Comparison of ENCODE assay signal across 9 mouse cellular contexts in genomic region chr10:80665459-80665858, GRCm38 (mm10). TPM values are rescaled to one million over a fixed set of nuclear protein-coding genes. Genes with fewer than 3 reads are reported as not detected.
DNase-seq lines count a peak whose midpoint lies in the region; ATAC-seq and TF ChIP-seq lines count a peak whose summit lies in the region.
"Had no signal": no experiment of that assay in that cellular context is flagged by ENCODE, and none has a peak within 500 bp of the region (broad histone marks: within the 10 kb centered on the region; RNA-seq: fewer than 3 reads in every experiment).

No protein-coding gene starts in this region.

- H3K4me1 ChIP-seq in kidney, postnatal 0 days (replicated peaks; ENCODE audit: insufficient read depth, low read length), result peaks cover 39% of the 10 kb centered on the region
- peaks cover 5% of the 10 kb centered on the region; the same call in 1 of the 2 replicates for H3K4me1 ChIP-seq in forebrain, embryonic 15.5 days

- peaks cover 38% of the 10 kb centered on the region for H3K36me3 ChIP-seq in kidney, postnatal 0 days (ENCODE audit: insufficient read depth, low read length)
- peaks cover 3% of the 10 kb centered on the region for H3K36me3 ChIP-seq in myocyte (ENCODE audit: control insufficient read depth, insufficient read depth)
- H3K36me3 ChIP-seq in forebrain, embryonic 15.5 days, result peaks cover 45% of the 10 kb centered on the region

- 43% methylated on average over 4 of the region's 4 CpGs for WGBS in kidney, postnatal 0 days
- 66% methylated on average over 4 of the region's 4 CpGs for WGBS in forebrain, embryonic 15.5 days

- H3ac ChIP-seq in myocyte (ENCODE audit: control insufficient read depth, insufficient read length), result no peak overlapping the region

- H3K79me2 ChIP-seq in myocyte (ENCODE audit: control insufficient read depth, insufficient read depth), result no peaks in the 10 kb centered on the region

- no peak overlapping the region for H3K4me3 ChIP-seq in kidney, postnatal 0 days (replicated peaks; ENCODE audit: low read depth, low read length)
- H3K4me3 ChIP-seq in myocyte, result no peak overlapping the region
- no peak overlapping the region for H3K4me3 ChIP-seq in forebrain, embryonic 15.5 days

- no peaks in the 10 kb centered on the region for H3K9me3 ChIP-seq in kidney, postnatal 0 days (replicated peaks; ENCODE audit: low read length)
- H3K9me3 ChIP-seq in forebrain, embryonic 15.5 days, result no peaks in the 10 kb centered on the region

- no peak for TF ChIP-seq CTCF in kidney, postnatal 0 days (IDR thresholded peaks at IDR 0.05; ENCODE audit: low read depth)

- H3K27ac ChIP-seq in kidney, postnatal 0 days, result peak overlapping the region; percentile 93
- H3K27ac ChIP-seq in forebrain, embryonic 15.5 days (replicated peaks), result no peak overlapping the region

- H3K4me2 ChIP-seq in kidney, postnatal 0 days (ENCODE audit: low read length), result peak overlapping the region; percentile 44; the same call in 1 of the 2 replicates
- peak overlapping the region; percentile 68 for H3K4me2 ChIP-seq in myocyte (ENCODE audit: low read depth)
- H3K4me2 ChIP-seq in forebrain, embryonic 15.5 days (replicated peaks), result no peak overlapping the region

- no peak for ATAC-seq in kidney, postnatal 0 days (replicated peaks; ENCODE audit: low FRiP score, low read depth)
- no peak for ATAC-seq in forebrain, embryonic 15.5 days (replicated peaks)

- no peaks in the 10 kb centered on the region for H3K27me3 ChIP-seq in kidney, postnatal 0 days (ENCODE audit: insufficient read depth, low read length)
- no peaks in the 10 kb centered on the region for H3K27me3 ChIP-seq in myocyte (ENCODE audit: control insufficient read depth, insufficient read depth, insufficient read length)
- no peaks in the 10 kb centered on the region for H3K27me3 ChIP-seq in forebrain, embryonic 15.5 days

- no peak overlapping the region for H3K9ac ChIP-seq in kidney, postnatal 0 days (ENCODE audit: low read depth, low read length)
- no peak overlapping the region for H3K9ac ChIP-seq in forebrain, embryonic 15.5 days (replicated peaks)

- TF ChIP-seq POLR2A in myocyte (IDR thresholded peaks at IDR 0.05; ENCODE audit: insufficient read length, low read depth), result no peak

- peak; percentile 67 for DNase-seq in cerebellum, adult 9-10 months
- DNase-seq in cerebellum, adult 18-20 months, result no peak
- peak; percentile 64 to 75 for DNase-seq in lung, adult 18-20 months
- DNase-seq in lung, postnatal 14 days, result no peak
- DNase-seq in kidney, postnatal 0 days (ENCODE audit: low spot score), result no peak
- no peak for DNase-seq in adrenal gland, adult 8-10 months
- DNase-seq: B cell, adult 2 months had no signal

TF ChIP-seq in myocyte, 11 proteins besides CTCF, POLR2A, EP300 and RAD21:
- TF ChIP-seq SRF (IDR thresholded peaks at IDR 0.05; ENCODE audit: control insufficient read depth, insufficient read length, low read depth) (no peak), TCF3 (IDR thresholded peaks at IDR 0.05; ENCODE audit: insufficient read length, low read depth) (no peak), REST (IDR thresholded peaks at IDR 0.05; ENCODE audit: insufficient read depth, insufficient read length) (no peak), MAX (IDR thresholded peaks at IDR 0.05; ENCODE audit: low read depth) (no peak), CEBPB (IDR thresholded peaks at IDR 0.05; ENCODE audit: insufficient read depth, poor library complexity, severe bottlenecking) (no peak), TCF12 (IDR thresholded peaks at IDR 0.05; ENCODE audit: insufficient read depth, poor library complexity, severe bottlenecking) (no peak), MYOD1 (IDR thresholded peaks at IDR 0.05; ENCODE audit: control insufficient read depth in 1 of 3, insufficient read length in 2 of 3, low read depth in 2 of 3) (no peak), POLR2AphosphoS2 (IDR thresholded peaks at IDR 0.05; ENCODE audit: insufficient read length, low read depth) (no peak), MYOG (IDR thresholded peaks at IDR 0.05; ENCODE audit: control insufficient read depth in 1 of 3, insufficient read depth in 1 of 3, insufficient read length in 2 of 3, low read depth in 2 of 3) (no peak), USF1 (IDR thresholded peaks at IDR 0.05; ENCODE audit: low read depth) (no peak), E2F4 (IDR thresholded peaks at IDR 0.05; ENCODE audit: insufficient read depth) (no peak)
TF ChIP-seq in myocyte: peak in this region for 0.

RNA-seq across cellular contexts. Expression of gene Btbd2, which starts 8.6 kb away (rescaled TPM):
- polyA plus RNA-seq in kidney, postnatal 0 days (2015; fragmentation: Nextera tagmentation; extraction: Ambion mirVana), result 62.7 and 64.5 TPM in 2 replicates
- polyA plus RNA-seq in myocyte (2012; fragmentation: generic; extraction: Trizol), result 55.9 TPM
- 10 to 100 TPM; 63.4 to 94.6 (median 79.1) TPM for total RNA-seq in adrenal gland, adult 8-10 months (2022)
- polyA plus RNA-seq in forebrain, embryonic 15.5 days (2015; fragmentation: Nextera tagmentation; extraction: Ambion mirVana), result 83.4 and 87.5 TPM in 2 replicates

RNA-seq across cellular contexts. Expression of gene Mknk2, which starts 12.5 kb away (rescaled TPM):
- polyA plus RNA-seq in kidney, postnatal 0 days (2015; fragmentation: Nextera tagmentation; extraction: Ambion mirVana), result 75.8 and 85.5 TPM in 2 replicates
- 119 TPM for polyA plus RNA-seq in myocyte (2012; fragmentation: generic; extraction: Trizol)
- total RNA-seq in adrenal gland, adult 8-10 months (2022), result 100 to 1,000 TPM; 106 to 157 (median 123) TPM
- polyA plus RNA-seq in forebrain, embryonic 15.5 days (2015; fragmentation: Nextera tagmentation; extraction: Ambion mirVana), result 60.9 and 64.8 TPM in 2 replicates

RNA-seq across cellular contexts. Expression of gene Mob3a, which starts 36.3 kb away (rescaled TPM):
- polyA plus RNA-seq in kidney, postnatal 0 days (2015; fragmentation: Nextera tagmentation; extraction: Ambion mirVana), result 22.3 and 26.7 TPM in 2 replicates
- 25.1 TPM for polyA plus RNA-seq in myocyte (2012; fragmentation: generic; extraction: Trizol)
- total RNA-seq in adrenal gland, adult 8-10 months (2022), result 10 to 100 TPM; 16.2 to 33.5 (median 25.7) TPM
- polyA plus RNA-seq in forebrain, embryonic 15.5 days (2015; fragmentation: Nextera tagmentation; extraction: Ambion mirVana), result 52.6 and 55.1 TPM in 2 replicates

RNA-seq across cellular contexts. Expression of gene Izumo4, which starts 36.5 kb away (rescaled TPM):
- 22.4 and 24.5 TPM in 2 replicates for polyA plus RNA-seq in kidney, postnatal 0 days (2015; fragmentation: Nextera tagmentation; extraction: Ambion mirVana)
- 1.9 TPM for polyA plus RNA-seq in myocyte (2012; fragmentation: generic; extraction: Trizol)
- total RNA-seq in adrenal gland, adult 8-10 months (2022), result 10 to 100 TPM; 19.3 to 46.2 (median 33.3) TPM
- polyA plus RNA-seq in forebrain, embryonic 15.5 days (2015; fragmentation: Nextera tagmentation; extraction: Ambion mirVana), result 33.4 and 35.2 TPM in 2 replicates

RNA-seq across cellular contexts. Expression of gene Csnk1g2, which starts 42.8 kb away (rescaled TPM):
- polyA plus RNA-seq in kidney, postnatal 0 days (2015; fragmentation: Nextera tagmentation; extraction: Ambion mirVana), result 137 and 139 TPM in 2 replicates
- 178 TPM for polyA plus RNA-seq in myocyte (2012; fragmentation: generic; extraction: Trizol)
- total RNA-seq in adrenal gland, adult 8-10 months (2022), result 100 to 1,000 TPM; 157 to 173 (median 165) TPM
- 117 and 126 TPM in 2 replicates for polyA plus RNA-seq in forebrain, embryonic 15.5 days (2015; fragmentation: Nextera tagmentation; extraction: Ambion mirVana)

Comparison
In these comparisons a context has a peak if more than half of its experiments do, and no peak if none do; other contexts are left out.
1. DNase-seq: peak in cerebellum, adult 9-10 months (single experiment) and lung, adult 18-20 months (2 of 2); none in cerebellum, adult 18-20 months (0 of 2), lung, postnatal 14 days (single experiment), kidney, postnatal 0 days (single experiment) and adrenal gland, adult 8-10 months (single experiment).